Mouse (Mus musculus): ENCODE measurements around the gene Zfp280b.

GRCm38 (mm10) chr10:76062439-76062838, 30.0 kb downstream of the Zfp280b start:
- TF ChIP-seq CTCF (conservative IDR thresholded peaks at IDR 0.05; ENCODE audit: insufficient read depth, insufficient read length, low read depth, low read length) (no peak), POLR2A (IDR thresholded peaks at IDR 0.05; ENCODE audit: low read depth, low read length) (no peak)
